Mouse (Mus musculus): ENCODE data around the gene Cdkl2. TPM values are rescaled to one million over a fixed set of nuclear protein-coding genes. Genes with fewer than 3 reads are reported as not detected.
A peak's percentile ranks its signal among the peaks of the same experiment; 100 is the strongest.

The Cdkl2 gene
- total RNA-seq (2012; rRNA removed) = 5.0 and 6.4 TPM in 2 replicates

DNA sequence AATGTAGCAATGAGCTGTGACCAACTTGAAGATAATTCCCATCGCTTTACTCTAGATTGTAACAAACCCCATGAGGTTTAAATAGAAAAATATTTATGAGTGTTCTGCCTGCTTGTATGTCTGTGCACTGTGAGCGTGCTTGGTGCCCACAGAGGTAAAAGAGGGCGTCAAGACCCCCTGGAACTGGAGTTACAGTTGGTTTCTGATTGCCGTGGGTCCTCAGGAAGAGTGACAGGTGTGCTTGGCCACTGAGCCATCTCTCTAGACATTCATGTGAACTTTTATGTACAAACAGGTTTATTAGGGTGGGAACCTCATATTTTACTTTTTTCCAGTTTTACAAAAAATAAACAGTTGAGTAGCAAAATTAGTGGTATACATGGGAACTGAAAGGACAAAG lies at the start of gene Cdkl2:
Cdkl2 (minus strand) TSS at position 101 of the 400 bp plus-strand sequence.
- no peak for TF ChIP-seq ZNF384 (IDR thresholded peaks at IDR 0.05; ENCODE audit: low read depth, low read length)
- no peak for TF ChIP-seq HCFC1 (IDR thresholded peaks at IDR 0.05; ENCODE audit: borderline replicate concordance, insufficient read depth, low read length)
- no peak for TF ChIP-seq ZC3H11A (IDR thresholded peaks at IDR 0.05; ENCODE audit: borderline replicate concordance, low read depth, low read length)
- TF ChIP-seq CHD2 (IDR thresholded peaks at IDR 0.05; ENCODE audit: low read depth, low read length) = no peak
- TF ChIP-seq MAFK (IDR thresholded peaks at IDR 0.05; ENCODE audit: insufficient read depth, low read depth, low read length) = no peak
- H3K4me3 ChIP-seq (ENCODE audit: insufficient read depth in 1 of 2, low read depth in 1 of 2, low read length in 2 of 2, poor library complexity in 1 of 2, severe bottlenecking in 1 of 2) = peak within 1 kb of the TSS; percentile 76 to 78
- peak within 1 kb of the TSS; percentile 74 for H3K9ac ChIP-seq (ENCODE audit: insufficient read depth, low read depth, low read length, poor library complexity, severe bottlenecking)
- no peaks in the 10 kb centered on the region for H3K9me3 ChIP-seq (ENCODE audit: control insufficient read depth, insufficient read depth, low read depth, low read length)
- peak within 1 kb of the TSS; percentile 91 for H3K27ac ChIP-seq (ENCODE audit: insufficient read depth, low read depth, low read length, poor library complexity, severe bottlenecking)
- DNase-seq (ENCODE audit: low read depth, low spot score) = no peak
- H3K36me3 ChIP-seq (ENCODE audit: control insufficient read depth, insufficient read depth, low read length, poor library complexity, severe bottlenecking) = no peaks in the 10 kb centered on the region
- in situ Hi-C loops (cut with MboI; ENCODE audit: low sequenced_read_pairs in 2 of 2, unreplicated experiment in 2 of 2) = loop anchor here in 1 of 2 experiments (25.0 kb wide), 2 partner anchors 106 to 581 kb away; no protein-coding TSS in a partner anchor
- H3K4me1 ChIP-seq (ENCODE audit: control insufficient read depth in 2 of 2, insufficient read depth in 2 of 2, low read length in 2 of 2, poor library complexity in 1 of 2) = no peaks in the 10 kb centered on the region

DNA sequence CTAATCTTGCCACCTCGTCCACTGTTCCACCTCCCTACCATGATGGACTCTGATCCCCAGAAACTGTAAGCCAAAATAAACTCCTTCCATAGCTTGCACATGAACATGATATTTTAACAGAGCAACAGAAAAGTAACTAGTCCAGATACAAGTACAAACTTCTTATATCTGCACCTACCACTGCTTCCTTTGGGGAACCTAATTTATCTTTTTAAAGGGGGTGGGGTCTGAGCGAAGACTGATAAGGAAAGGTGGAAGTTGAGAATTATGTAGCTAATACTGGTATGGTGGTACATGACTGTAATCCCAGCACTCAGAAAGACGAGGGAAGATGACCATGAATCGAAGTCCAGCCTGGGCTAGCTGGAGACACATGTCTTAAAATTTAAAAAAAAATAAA lies 43.8 kb upstream of the Cdkl2 start:
- Histone ChIP-seq H3K9me3 (ENCODE audit: control insufficient read depth, insufficient read depth, low read depth, low read length) (no peaks in the 10 kb centered on the region), H3K4me3 (ENCODE audit: insufficient read depth in 1 of 2, low read depth in 1 of 2, low read length in 2 of 2, poor library complexity in 1 of 2, severe bottlenecking in 1 of 2) (no peak overlapping the region), H3K4me1 (ENCODE audit: control insufficient read depth in 2 of 2, insufficient read depth in 2 of 2, low read length in 2 of 2, poor library complexity in 1 of 2) (peaks cover 2 to 4% of the 10 kb centered on the region in 2 experiments; a peak in 2 of 4 replicates), H3K9ac (ENCODE audit: insufficient read depth, low read depth, low read length, poor library complexity, severe bottlenecking) (no peak overlapping the region), H3K27ac (ENCODE audit: insufficient read depth, low read depth, low read length, poor library complexity, severe bottlenecking) (no peak overlapping the region), H3K36me3 (ENCODE audit: control insufficient read depth, insufficient read depth, low read length, poor library complexity, severe bottlenecking) (no peaks in the 10 kb centered on the region)
- TF ChIP-seq ZC3H11A (IDR thresholded peaks at IDR 0.05; ENCODE audit: borderline replicate concordance, low read depth, low read length) = no peak
- TF ChIP-seq ZNF384 (IDR thresholded peaks at IDR 0.05; ENCODE audit: low read depth, low read length) = no peak
- no peak for TF ChIP-seq HCFC1 (IDR thresholded peaks at IDR 0.05; ENCODE audit: borderline replicate concordance, insufficient read depth, low read length)
- TF ChIP-seq CHD2 (IDR thresholded peaks at IDR 0.05; ENCODE audit: low read depth, low read length) = no peak
- no peak for TF ChIP-seq MAFK (IDR thresholded peaks at IDR 0.05; ENCODE audit: insufficient read depth, low read depth, low read length)
- DNase-seq (ENCODE audit: low read depth, low spot score) = no peak
- in situ Hi-C loops (cut with MboI; ENCODE audit: low sequenced_read_pairs in 2 of 2, unreplicated experiment in 2 of 2) = no loop called here

DNA sequence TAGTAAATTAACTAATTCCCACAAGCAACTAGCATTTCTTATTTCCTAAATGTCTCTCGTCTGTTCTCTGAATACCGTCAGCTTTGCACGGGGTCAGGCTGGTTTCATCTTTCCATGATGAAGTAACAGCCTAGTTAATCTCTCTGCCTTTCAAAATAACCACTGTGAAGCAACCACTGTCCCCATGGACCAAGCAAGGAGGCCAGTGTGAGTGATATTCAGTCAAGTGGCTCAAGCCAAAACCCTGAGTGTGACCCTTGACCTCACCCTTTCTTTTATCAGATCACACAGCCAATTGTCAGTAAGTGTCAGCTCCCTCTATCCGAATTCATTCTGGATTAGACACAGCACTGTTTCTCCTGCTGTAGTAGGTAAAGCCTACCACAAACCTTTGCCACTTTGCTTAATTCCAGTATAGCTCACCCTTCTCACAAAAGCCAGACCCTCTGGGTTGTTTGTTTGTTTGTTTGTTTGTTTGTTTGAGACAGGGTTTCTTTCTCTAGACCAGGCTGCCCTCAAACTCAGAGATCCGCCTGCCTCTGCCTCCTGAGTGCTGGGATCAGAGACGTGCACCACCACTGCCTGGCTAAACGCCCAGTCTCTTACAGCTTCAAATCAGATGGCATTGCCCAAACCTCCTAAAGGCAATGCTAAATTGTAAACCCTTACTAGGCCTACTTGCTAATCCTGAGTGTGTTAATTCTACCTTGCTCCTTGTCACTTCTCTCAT lies 42.3 kb upstream of the Cdkl2 start:
- no peak overlapping the region for H3K9ac ChIP-seq (ENCODE audit: insufficient read depth, low read depth, low read length, poor library complexity, severe bottlenecking)
- H3K4me1 ChIP-seq (ENCODE audit: control insufficient read depth in 2 of 2, insufficient read depth in 2 of 2, low read length in 2 of 2, poor library complexity in 1 of 2) = peaks cover 2 to 4% of the 10 kb centered on the region in 2 experiments; a peak in 2 of 4 replicates
- DNase-seq (ENCODE audit: low read depth, low spot score) = no peak
- H3K36me3 ChIP-seq (ENCODE audit: control insufficient read depth, insufficient read depth, low read length, poor library complexity, severe bottlenecking) = no peaks in the 10 kb centered on the region
- no peak overlapping the region for H3K4me3 ChIP-seq (ENCODE audit: insufficient read depth in 1 of 2, low read depth in 1 of 2, low read length in 2 of 2, poor library complexity in 1 of 2, severe bottlenecking in 1 of 2)
- in situ Hi-C loops (cut with MboI; ENCODE audit: low sequenced_read_pairs in 2 of 2, unreplicated experiment in 2 of 2) = no loop called here
- no peaks in the 10 kb centered on the region for H3K9me3 ChIP-seq (ENCODE audit: control insufficient read depth, insufficient read depth, low read depth, low read length)
- H3K27ac ChIP-seq (ENCODE audit: insufficient read depth, low read depth, low read length, poor library complexity, severe bottlenecking) = no peak overlapping the region; the same call in 1 of the 2 replicates
- no peak for TF ChIP-seq HCFC1 (IDR thresholded peaks at IDR 0.05; ENCODE audit: borderline replicate concordance, insufficient read depth, low read length)

DNA sequence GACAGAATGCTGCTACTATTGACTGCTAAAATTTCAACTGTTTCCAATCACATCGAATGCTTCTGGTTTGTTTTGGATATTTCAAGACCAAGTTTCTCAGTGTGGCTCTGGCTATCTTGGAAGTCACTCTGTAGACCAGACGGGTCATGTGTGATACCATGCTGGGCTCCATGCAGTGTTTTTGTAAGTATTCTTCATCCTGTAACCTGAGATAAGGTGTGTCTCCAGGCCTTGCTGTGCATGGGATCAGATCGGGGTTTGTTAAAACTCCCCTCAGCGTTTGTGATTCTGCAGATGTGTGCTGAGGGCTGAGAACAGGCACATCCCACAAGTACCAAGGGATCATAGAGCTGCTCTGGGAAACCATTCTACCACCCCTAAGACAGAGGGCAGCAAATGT lies 41.6 kb upstream of the Cdkl2 start:
- peaks cover 2 to 9% of the 10 kb centered on the region in 2 experiments; a peak in 3 of 4 replicates for H3K4me1 ChIP-seq (ENCODE audit: control insufficient read depth in 2 of 2, insufficient read depth in 2 of 2, low read length in 2 of 2, poor library complexity in 1 of 2)
- no peak overlapping the region for H3K4me3 ChIP-seq (ENCODE audit: insufficient read depth in 1 of 2, low read depth in 1 of 2, low read length in 2 of 2, poor library complexity in 1 of 2, severe bottlenecking in 1 of 2)
- H3K27ac ChIP-seq (ENCODE audit: insufficient read depth, low read depth, low read length, poor library complexity, severe bottlenecking) = no peak overlapping the region; the same call in 1 of the 2 replicates
- no peaks in the 10 kb centered on the region for H3K36me3 ChIP-seq (ENCODE audit: control insufficient read depth, insufficient read depth, low read length, poor library complexity, severe bottlenecking)
- no peaks in the 10 kb centered on the region for H3K9me3 ChIP-seq (ENCODE audit: control insufficient read depth, insufficient read depth, low read depth, low read length)
- in situ Hi-C loops (cut with MboI; ENCODE audit: low sequenced_read_pairs in 2 of 2, unreplicated experiment in 2 of 2) = no loop called here
- H3K9ac ChIP-seq (ENCODE audit: insufficient read depth, low read depth, low read length, poor library complexity, severe bottlenecking) = no peak overlapping the region
- DNase-seq (ENCODE audit: low read depth, low spot score) = no peak
- TF ChIP-seq MAFK (IDR thresholded peaks at IDR 0.05; ENCODE audit: insufficient read depth, low read depth, low read length) = no peak
- no peak for TF ChIP-seq ZNF384 (IDR thresholded peaks at IDR 0.05; ENCODE audit: low read depth, low read length)
- TF ChIP-seq HCFC1 (IDR thresholded peaks at IDR 0.05; ENCODE audit: borderline replicate concordance, insufficient read depth, low read length) = no peak
- TF ChIP-seq ZC3H11A (IDR thresholded peaks at IDR 0.05; ENCODE audit: borderline replicate concordance, low read depth, low read length) = no peak
- TF ChIP-seq CHD2 (IDR thresholded peaks at IDR 0.05; ENCODE audit: low read depth, low read length) = no peak
